Mouse (Mus musculus): Measurements from ENCODE around the gene Ntn4.

- no peak for TF ChIP-seq CTCF (IDR thresholded peaks at IDR 0.05; ENCODE audit: low read depth, low read length)
- no peak for TF ChIP-seq GATA1 (IDR thresholded peaks at IDR 0.05; ENCODE audit: borderline replicate concordance, low read length)
- TF ChIP-seq TAL1 (conservative IDR thresholded peaks at IDR 0.05; ENCODE audit: low read depth, low read length) = no peak
- no peak for TF ChIP-seq GATA2 (IDR thresholded peaks at IDR 0.05; ENCODE audit: borderline replicate concordance, low read depth, low read length)
These were observed 44.6 kb upstream of the Ntn4 start for GRCm38 (mm10) chr10:93595831-93596230.
